Mouse (Mus musculus) gastrocnemius, postnatal 4 days (tissue): ENCODE measurements around the gene Gp1bb. TPM values are rescaled to one million over a fixed set of nuclear protein-coding genes. Genes with fewer than 3 reads are reported as not detected.

Source experiments
- DNase-seq, 2 experiments: peaks; one replicate each; pipeline ENCODE4 v3.0.0; 2021 to 2022; ENCODE audit warnings: low spot score in 2 of 2, mixed read lengths in 2 of 2
- long read RNA-seq, 2 experiments: library from polyadenylated mRNA; stranded (forward); transcript quantifications; one replicate each; pipeline ENCODE4 v2.0.0; 2021
- total RNA-seq, 2 experiments: library from RNA; stranded (reverse); gene quantifications; 2 replicates each; pipeline ENCODE4 v1.2.3; 2021

Gene Gp1bb
- under 1 TPM in 1 of 2 experiments, not detected in 1; 0.27 TPM for total RNA-seq
- long read RNA-seq, experiment 1, partial matches to known transcripts: 0 of 1 reads
- long read RNA-seq, experiment 1, other reads (novel, unspliced or antisense): 0 of 1 reads
- long read RNA-seq, experiment 2, partial matches to known transcripts: 0 of 2 reads
- long read RNA-seq, experiment 2, other reads (novel, unspliced or antisense): 0 of 2 reads

GRCm38 (mm10) chr16:18622019-18622418 is at the start of gene Gp1bb:
Gp1bb (minus strand) TSS chr16:18622403.
- no peak for DNase-seq

- no peak for DNase-seq
These were observed 47.7 kb upstream of the Gp1bb start for GRCm38 (mm10) chr16:18669914-18670313.

GRCm38 (mm10) chr16:18658597-18658996 is 36.4 kb upstream of the Gp1bb start:
- no peak for DNase-seq

- no peak for DNase-seq
These were observed 33.3 kb upstream of the Gp1bb start for GRCm38 (mm10) chr16:18655372-18656098.

- no peak for DNase-seq
These were observed 31.3 kb upstream of the Gp1bb start for GRCm38 (mm10) chr16:18653290-18654160.

GRCm38 (mm10) chr16:18649126-18649525 is 26.9 kb upstream of the Gp1bb start:
- no peak for DNase-seq

- no peak for DNase-seq
These were observed 23.1 kb upstream of the Gp1bb start for GRCm38 (mm10) chr16:18645329-18645728.

GRCm38 (mm10) chr16:18644485-18644884 is 22.3 kb upstream of the Gp1bb start:
- no peak for DNase-seq

- DNase-seq: no peak
These were observed 21.3 kb upstream of the Gp1bb start for GRCm38 (mm10) chr16:18643406-18643998.

- DNase-seq: no peak
These were observed 20.7 kb upstream of the Gp1bb start for GRCm38 (mm10) chr16:18642897-18643296.

- no peak for DNase-seq
These were observed 20.1 kb upstream of the Gp1bb start for GRCm38 (mm10) chr16:18642291-18642690.

- no peak for DNase-seq
These were observed 17.3 kb upstream of the Gp1bb start for GRCm38 (mm10) chr16:18639382-18639929.

GRCm38 (mm10) chr16:18638396-18638795 is 16.2 kb upstream of the Gp1bb start:
- no peak for DNase-seq

GRCm38 (mm10) chr16:18636804-18637203 is 14.6 kb upstream of the Gp1bb start:
- no peak for DNase-seq

GRCm38 (mm10) chr16:18636401-18636800 is 14.2 kb upstream of the Gp1bb start:
- no peak for DNase-seq

- no peak for DNase-seq
These were observed 11.1 kb upstream of the Gp1bb start for GRCm38 (mm10) chr16:18633333-18633732.

GRCm38 (mm10) chr16:18632816-18633215 is 10.6 kb upstream of the Gp1bb start:
- no peak for DNase-seq

- no peak for DNase-seq
These were observed 9.9 kb upstream of the Gp1bb start for GRCm38 (mm10) chr16:18632059-18632458.

GRCm38 (mm10) chr16:18631141-18631540 is 8.9 kb upstream of the Gp1bb start:
- no peak for DNase-seq

GRCm38 (mm10) chr16:18630291-18630690 is 8.1 kb upstream of the Gp1bb start:
- no peak for DNase-seq
